Mouse (Mus musculus): ENCODE results near the gene Alox12e. TPM values are rescaled to one million over a fixed set of nuclear protein-coding genes. Genes with fewer than 3 reads are reported as not detected.

The Alox12e gene
- polyA plus RNA-seq, 1 experiment: not detected

DNA sequence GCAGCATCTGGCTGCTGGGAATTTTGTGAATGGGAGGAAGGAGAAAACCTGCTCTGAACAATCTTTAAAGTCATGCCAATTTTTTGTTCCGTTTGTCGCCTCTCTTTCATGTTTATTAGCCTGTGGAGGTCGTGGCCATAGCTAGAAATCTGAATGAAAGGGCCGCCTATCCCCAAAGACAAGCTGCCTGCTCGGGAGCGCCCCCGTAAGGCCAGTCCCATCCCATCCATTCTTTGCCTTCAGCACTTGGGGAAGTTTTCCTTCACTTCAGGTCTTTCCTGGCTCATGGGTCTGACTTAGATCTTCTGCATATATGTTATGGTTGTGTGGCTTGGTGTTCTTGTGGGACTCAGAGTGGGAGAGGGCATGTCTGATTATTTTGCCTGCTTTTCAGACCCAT lies 17.1 kb upstream of the Alox12e start:
- H3K27me3 ChIP-seq (replicated peaks; ENCODE audit: control insufficient read depth, insufficient read depth, low read length): no peaks in the 10 kb centered on the region
- H3K4me3 ChIP-seq (ENCODE audit: insufficient read depth, low read depth, low read length): no peak overlapping the region
- no peaks in the 10 kb centered on the region for H3K4me1 ChIP-seq (ENCODE audit: control insufficient read depth, insufficient read depth, low read length)
- H3K36me3 ChIP-seq (ENCODE audit: control insufficient read depth, insufficient read depth, low read length): no peaks in the 10 kb centered on the region
- no peak overlapping the region for H3K27ac ChIP-seq (ENCODE audit: insufficient read depth, low read depth, low read length)
- TF ChIP-seq POLR2A (IDR thresholded peaks at IDR 0.05; ENCODE audit: low read depth, low read length) (no peak), CTCF (conservative IDR thresholded peaks at IDR 0.05; ENCODE audit: insufficient read depth, insufficient read length, low read depth, low read length) (0 out of 2 replicates have a peak, but pooled peaks have one; percentile 7)
- WGBS: 29% methylated on average over 7 of the region's 7 CpGs
- no peak for DNase-seq

GRCm38 (mm10) chr11:70334477-70334876 lies 12.0 kb upstream of the Alox12e start:
- Histone ChIP-seq H3K27me3 (replicated peaks; ENCODE audit: control insufficient read depth, insufficient read depth, low read length) (no peaks in the 10 kb centered on the region), H3K36me3 (ENCODE audit: control insufficient read depth, insufficient read depth, low read length) (no peaks in the 10 kb centered on the region), H3K4me1 (ENCODE audit: control insufficient read depth, insufficient read depth, low read length) (no peaks in the 10 kb centered on the region), H3K27ac (ENCODE audit: insufficient read depth, low read depth, low read length) (no peak overlapping the region), H3K4me3 (ENCODE audit: insufficient read depth, low read depth, low read length) (no peak overlapping the region)
- 26% methylated on average over 4 of the region's 4 CpGs for WGBS
- DNase-seq: peak; percentile 68
- TF ChIP-seq CTCF (conservative IDR thresholded peaks at IDR 0.05; ENCODE audit: insufficient read depth, insufficient read length, low read depth, low read length): peak; percentile 77
- no peak for TF ChIP-seq POLR2A (IDR thresholded peaks at IDR 0.05; ENCODE audit: low read depth, low read length)

- no peaks in the 10 kb centered on the region for H3K4me1 ChIP-seq (ENCODE audit: control insufficient read depth, insufficient read depth, low read length)
- no peak overlapping the region for H3K27ac ChIP-seq (ENCODE audit: insufficient read depth, low read depth, low read length)
- no peak overlapping the region for H3K4me3 ChIP-seq (ENCODE audit: insufficient read depth, low read depth, low read length)
- H3K36me3 ChIP-seq (ENCODE audit: control insufficient read depth, insufficient read depth, low read length): no peaks in the 10 kb centered on the region
- WGBS: 83% methylated on average over 8 of the region's 8 CpGs
- no peaks in the 10 kb centered on the region; the same call in 1 of the 2 replicates for H3K27me3 ChIP-seq (replicated peaks; ENCODE audit: control insufficient read depth, insufficient read depth, low read length)
- TF ChIP-seq POLR2A (IDR thresholded peaks at IDR 0.05; ENCODE audit: low read depth, low read length) (no peak), CTCF (conservative IDR thresholded peaks at IDR 0.05; ENCODE audit: insufficient read depth, insufficient read length, low read depth, low read length) (no peak)
- DNase-seq: no peak
Measured at GRCm38 (mm10) chr11:70324726-70325125, 2.3 kb upstream of the Alox12e start.

- no peaks in the 10 kb centered on the region for H3K36me3 ChIP-seq (ENCODE audit: control insufficient read depth, insufficient read depth, low read length)
- TF ChIP-seq POLR2A (IDR thresholded peaks at IDR 0.05; ENCODE audit: low read depth, low read length) (no peak), CTCF (conservative IDR thresholded peaks at IDR 0.05; ENCODE audit: insufficient read depth, insufficient read length, low read depth, low read length) (peak; percentile 75)
- H3K27ac ChIP-seq (ENCODE audit: insufficient read depth, low read depth, low read length): no peak overlapping the region
- no peaks in the 10 kb centered on the region for H3K4me1 ChIP-seq (ENCODE audit: control insufficient read depth, insufficient read depth, low read length)
- WGBS: 7% methylated on average over 15 of the region's 15 CpGs
- H3K4me3 ChIP-seq (ENCODE audit: insufficient read depth, low read depth, low read length): no peak overlapping the region
- no peaks in the 10 kb centered on the region; the same call in 1 of the 2 replicates for H3K27me3 ChIP-seq (replicated peaks; ENCODE audit: control insufficient read depth, insufficient read depth, low read length)
- peak; percentile 36 for DNase-seq
Measured at GRCm38 (mm10) chr11:70321664-70322063, 764 bp downstream of the Alox12e start.

GRCm38 (mm10) chr11:70319614-70320013 lies 2.8 kb downstream of the Alox12e start:
- WGBS: 75% methylated on average over 12 of the region's 12 CpGs
- DNase-seq: no peak
- Histone ChIP-seq H3K36me3 (ENCODE audit: control insufficient read depth, insufficient read depth, low read length) (no peaks in the 10 kb centered on the region), H3K27ac (ENCODE audit: insufficient read depth, low read depth, low read length) (no peak overlapping the region), H3K27me3 (replicated peaks; ENCODE audit: control insufficient read depth, insufficient read depth, low read length) (no peaks in the 10 kb centered on the region; the same call in 1 of the 2 replicates), H3K4me1 (ENCODE audit: control insufficient read depth, insufficient read depth, low read length) (no peaks in the 10 kb centered on the region), H3K4me3 (ENCODE audit: insufficient read depth, low read depth, low read length) (no peak overlapping the region)
- TF ChIP-seq CTCF (conservative IDR thresholded peaks at IDR 0.05; ENCODE audit: insufficient read depth, insufficient read length, low read depth, low read length) (no peak), POLR2A (IDR thresholded peaks at IDR 0.05; ENCODE audit: low read depth, low read length) (no peak)

- TF ChIP-seq CTCF (conservative IDR thresholded peaks at IDR 0.05; ENCODE audit: insufficient read depth, insufficient read length, low read depth, low read length): peak; percentile 62
- no peak for TF ChIP-seq POLR2A (IDR thresholded peaks at IDR 0.05; ENCODE audit: low read depth, low read length)
- H3K4me1 ChIP-seq (ENCODE audit: control insufficient read depth, insufficient read depth, low read length): no peaks in the 10 kb centered on the region
- H3K27ac ChIP-seq (ENCODE audit: insufficient read depth, low read depth, low read length): no peak overlapping the region
- no peaks in the 10 kb centered on the region for H3K36me3 ChIP-seq (ENCODE audit: control insufficient read depth, insufficient read depth, low read length)
- no peaks in the 10 kb centered on the region for H3K27me3 ChIP-seq (replicated peaks; ENCODE audit: control insufficient read depth, insufficient read depth, low read length)
- 34% methylated on average over 7 of the region's 7 CpGs for WGBS
- DNase-seq: peak; percentile 21
- H3K4me3 ChIP-seq (ENCODE audit: insufficient read depth, low read depth, low read length): no peak overlapping the region
Measured at GRCm38 (mm10) chr11:70313833-70314232, 8.6 kb downstream of the Alox12e start.

DNA sequence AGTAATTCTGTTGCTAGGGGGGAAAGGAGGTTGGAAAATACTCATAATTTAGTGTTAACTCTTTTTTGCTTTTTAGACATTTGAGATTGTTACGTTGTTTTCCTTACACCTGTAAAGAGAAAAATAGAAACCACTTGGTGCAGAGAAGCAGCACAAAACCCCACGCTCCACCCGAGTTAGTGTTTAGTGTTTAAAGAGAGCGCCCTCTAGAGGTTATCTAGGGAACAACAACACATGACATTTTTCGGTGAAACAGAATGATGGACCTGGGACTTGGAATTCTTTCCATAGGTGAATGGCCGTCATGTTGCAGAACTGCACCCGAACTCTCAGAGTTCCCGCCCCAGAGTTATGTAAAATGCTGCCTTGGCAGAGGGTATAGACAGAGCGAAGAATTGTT lies 13.1 kb downstream of the Alox12e start:
- TF ChIP-seq POLR2A (IDR thresholded peaks at IDR 0.05; ENCODE audit: low read depth, low read length): no peak
- peak; percentile 51 for TF ChIP-seq CTCF (conservative IDR thresholded peaks at IDR 0.05; ENCODE audit: insufficient read depth, insufficient read length, low read depth, low read length)
- 12% methylated on average over 9 of the region's 9 CpGs for WGBS
- DNase-seq: peak; percentile 77

More for the DNA sequence above, 13.1 kb downstream of the Alox12e start:
- H3K27ac ChIP-seq (ENCODE audit: insufficient read depth, low read depth, low read length): no peak overlapping the region
- H3K4me1 ChIP-seq (ENCODE audit: control insufficient read depth, insufficient read depth, low read length): peaks cover 3% of the 10 kb centered on the region; the same call in 1 of the 2 replicates
- no peaks in the 10 kb centered on the region for H3K36me3 ChIP-seq (ENCODE audit: control insufficient read depth, insufficient read depth, low read length)
- no peaks in the 10 kb centered on the region for H3K27me3 ChIP-seq (replicated peaks; ENCODE audit: control insufficient read depth, insufficient read depth, low read length)
- H3K4me3 ChIP-seq (ENCODE audit: insufficient read depth, low read depth, low read length): no peak overlapping the region
